Mouse (Mus musculus) T-cell, adult 2 months (primary cell): Measurements from ENCODE around the gene Pold1.

Source experiments
- DNase-seq: peaks from one replicate; pipeline ENCODE4 v3.0.0; 2022; ENCODE audit warnings: low spot score

Gene Pold1

DNA sequence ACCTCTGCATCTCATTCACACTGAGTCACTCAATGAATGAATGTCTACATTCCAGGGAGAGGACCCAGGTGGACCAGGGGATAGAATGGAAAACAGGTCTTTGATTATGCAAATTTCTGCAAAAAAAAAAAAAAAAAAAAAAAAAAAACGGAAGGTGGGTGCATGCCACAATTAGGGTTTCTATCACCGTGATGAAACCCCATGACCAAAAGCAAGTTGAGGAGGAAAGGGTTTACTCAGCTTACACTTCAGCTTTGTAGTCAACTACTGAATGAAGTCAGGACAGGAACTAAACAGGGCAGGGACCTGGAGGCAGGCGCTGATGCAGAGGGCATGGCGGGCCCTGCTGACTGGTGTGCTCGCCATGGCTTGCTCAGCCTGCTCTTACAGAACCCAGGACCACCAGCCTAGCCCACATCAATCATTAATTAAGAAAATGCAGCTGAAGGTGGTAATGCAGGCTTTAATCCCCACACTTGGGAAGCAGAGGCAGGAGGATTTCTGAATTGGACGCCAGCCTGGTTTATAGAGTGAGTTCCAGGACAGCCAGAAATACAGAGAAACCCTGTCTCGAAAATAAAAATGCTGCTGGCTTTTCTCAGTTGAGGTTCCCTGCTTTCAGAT lies 63.0 kb downstream of the Pold1 start:
- DNase-seq = no peak

DNA sequence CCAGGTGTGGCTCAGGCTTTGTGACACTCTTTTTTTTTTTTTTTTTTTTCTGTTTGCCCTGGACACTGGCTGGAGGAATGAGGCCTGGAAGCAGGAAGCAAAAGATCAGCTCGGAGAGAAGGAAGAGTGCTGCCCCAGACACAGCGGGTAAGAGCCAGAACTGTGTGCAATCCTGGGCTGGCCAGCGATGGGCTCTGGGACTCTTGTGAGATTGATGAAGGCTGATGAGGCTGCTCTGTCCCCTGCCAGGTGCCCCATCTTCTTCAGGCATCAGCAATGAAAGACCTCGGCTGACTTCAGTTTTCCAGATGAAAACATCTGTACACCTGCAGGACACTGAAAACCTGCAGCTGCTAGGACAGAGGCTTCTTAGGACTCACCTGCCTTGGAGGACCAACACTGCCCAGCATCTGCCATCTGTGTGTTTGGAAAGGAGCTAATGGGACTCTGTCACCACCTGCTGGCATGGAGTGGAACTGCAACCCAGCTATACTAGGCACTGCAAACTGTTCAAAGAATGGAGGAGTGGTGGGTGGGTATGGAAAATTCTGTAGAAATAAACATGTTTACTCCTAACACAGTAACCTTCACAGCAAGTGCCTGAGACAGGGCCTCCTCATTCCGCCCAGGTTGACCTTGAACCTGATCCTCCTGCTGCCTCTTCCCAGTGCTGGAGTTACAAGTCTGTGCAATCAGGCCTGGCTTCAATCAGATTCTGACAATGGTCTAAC lies 63.6 kb downstream of the Pold1 start:
- DNase-seq = peak; percentile 60

DNA sequence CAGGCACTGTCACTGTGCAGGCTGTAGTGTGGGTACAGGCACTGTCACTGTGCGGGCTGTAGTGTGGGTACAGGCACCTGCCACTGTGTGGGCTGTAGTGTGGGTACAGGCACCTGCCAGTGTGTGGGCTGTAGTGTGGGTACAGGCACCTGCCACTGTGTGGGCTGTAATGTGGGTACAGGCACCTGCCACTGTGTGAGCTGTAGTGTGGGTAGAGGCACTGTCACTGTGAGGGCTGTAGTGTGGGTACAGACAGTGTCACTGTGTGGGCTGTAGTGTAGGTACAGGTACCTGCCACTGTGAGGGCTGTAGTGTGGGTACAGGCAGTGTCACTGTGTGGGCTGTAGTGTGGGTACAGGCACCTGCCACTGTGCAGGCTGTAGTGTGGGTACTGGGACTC lies 64.5 kb downstream of the Pold1 start:
- DNase-seq = no peak

DNA sequence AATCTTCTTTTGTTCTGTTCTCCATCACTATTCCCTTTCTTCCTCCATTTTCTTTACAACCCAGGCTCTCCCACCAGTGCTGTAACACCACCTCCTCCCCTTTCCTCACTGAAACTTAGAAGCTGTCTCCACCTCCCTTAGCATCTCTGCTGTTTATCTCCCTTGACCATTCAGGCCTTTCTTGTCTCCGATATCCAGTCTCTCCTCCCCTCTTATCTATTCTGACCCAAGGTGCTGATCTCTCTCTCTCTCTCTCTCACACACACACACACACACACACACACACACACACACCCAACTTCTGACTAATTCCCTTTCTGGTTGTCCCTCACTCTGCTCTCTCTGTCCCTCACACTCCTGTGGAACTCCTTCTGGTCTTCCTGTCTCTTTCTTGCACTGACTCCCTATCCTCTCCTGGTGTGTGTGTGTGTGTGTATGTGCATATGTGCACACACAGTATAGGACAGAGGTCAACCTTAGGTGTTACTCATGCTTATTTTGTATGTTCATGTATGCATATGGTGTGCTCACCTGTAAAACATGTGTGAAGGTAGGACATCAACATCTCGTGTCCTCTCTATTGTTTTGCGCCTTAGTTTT lies 65.7 kb downstream of the Pold1 start:
- no peak for DNase-seq
